Mouse (Mus musculus) erythroblast, adult 5-6 weeks (primary cell): ENCODE data around the gene Nod2. TPM values are rescaled to one million over a fixed set of nuclear protein-coding genes. Genes with fewer than 3 reads are reported as not detected.

Experiments used
- ATAC-seq: replicated peaks from 2 replicates; pipeline ENCODE4 v1.8.0; 2016; ENCODE audit warnings: moderate number of reproducible peaks, mild to moderate bottlenecking, moderate TSS enrichment, inconsistent platforms; ENCODE audit not compliant: poor library complexity, low FRiP score, severe bottlenecking
- total RNA-seq, 2 experiments: library from RNA; stranded (forward) in 1 of 2; stranded (reverse) in 1 of 2; fragments of 150-400 nt in 1 of 2; fragments of 200-764, 138-1000 nt in 1 of 2; gene quantifications; 2 replicates each; pipeline versions ENCODE4 v1.2.3 to v1.2.4; 2015 to 2017; ENCODE audit warnings: low replicate concordance in 2 of 2

The Nod2 gene
- total RNA-seq, 2 experiments from 2014 or later = 0.34 to 0.96 TPM

- no peak for ATAC-seq
Measured at GRCm38 (mm10) chr8:88670782-88671181, 23.7 kb downstream of the Nod2 start.

DNA sequence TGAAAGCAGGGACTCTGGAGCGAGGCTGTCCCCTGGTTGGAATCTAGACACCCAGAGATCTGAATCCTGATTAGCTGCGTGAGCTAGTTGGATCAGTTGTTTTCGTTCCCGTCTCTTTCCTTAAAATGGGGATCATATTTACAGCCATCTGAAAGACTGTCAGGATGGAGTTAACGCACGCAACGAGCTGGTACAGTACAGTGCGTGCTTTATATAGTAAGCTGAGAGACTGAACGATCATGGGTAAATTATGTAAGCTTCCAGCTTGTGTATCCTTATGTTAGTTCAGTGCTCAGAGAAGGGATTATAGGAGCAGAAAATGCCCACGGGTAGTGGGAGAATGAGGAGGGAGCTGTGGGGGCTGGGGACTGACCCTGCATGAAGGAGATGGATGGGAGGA lies 24.5 kb downstream of the Nod2 start:
- no peak for ATAC-seq

- ATAC-seq = no peak
Measured at GRCm38 (mm10) chr8:88673859-88674258, 26.7 kb downstream of the Nod2 start.

- no peak for ATAC-seq
Measured at GRCm38 (mm10) chr8:88675372-88676165, 28.5 kb downstream of the Nod2 start.

DNA sequence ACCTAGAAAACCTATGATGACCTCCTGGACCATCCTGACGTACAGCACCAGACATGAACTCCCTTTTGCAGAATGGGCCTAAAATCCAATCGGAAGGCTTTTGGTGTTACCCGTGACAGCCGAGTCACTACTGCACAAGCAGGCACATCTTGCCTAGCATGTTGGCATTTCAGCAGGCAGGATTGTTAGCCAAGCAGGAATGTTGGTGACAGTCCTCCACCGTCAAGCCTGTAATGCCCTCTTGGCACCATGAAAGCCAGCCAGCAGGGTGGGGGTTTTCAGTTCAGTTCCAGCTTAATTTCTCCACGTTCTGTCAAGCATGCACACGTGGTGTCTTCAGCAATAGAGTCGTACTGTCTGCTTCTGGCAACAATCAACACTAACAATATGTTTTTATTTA lies 30.0 kb downstream of the Nod2 start:
- no peak for ATAC-seq

GRCm38 (mm10) chr8:88680566-88680965 lies 33.5 kb downstream of the Nod2 start:
- ATAC-seq = no peak

- no peak for ATAC-seq
Measured at GRCm38 (mm10) chr8:88681046-88681445, 33.9 kb downstream of the Nod2 start.

DNA sequence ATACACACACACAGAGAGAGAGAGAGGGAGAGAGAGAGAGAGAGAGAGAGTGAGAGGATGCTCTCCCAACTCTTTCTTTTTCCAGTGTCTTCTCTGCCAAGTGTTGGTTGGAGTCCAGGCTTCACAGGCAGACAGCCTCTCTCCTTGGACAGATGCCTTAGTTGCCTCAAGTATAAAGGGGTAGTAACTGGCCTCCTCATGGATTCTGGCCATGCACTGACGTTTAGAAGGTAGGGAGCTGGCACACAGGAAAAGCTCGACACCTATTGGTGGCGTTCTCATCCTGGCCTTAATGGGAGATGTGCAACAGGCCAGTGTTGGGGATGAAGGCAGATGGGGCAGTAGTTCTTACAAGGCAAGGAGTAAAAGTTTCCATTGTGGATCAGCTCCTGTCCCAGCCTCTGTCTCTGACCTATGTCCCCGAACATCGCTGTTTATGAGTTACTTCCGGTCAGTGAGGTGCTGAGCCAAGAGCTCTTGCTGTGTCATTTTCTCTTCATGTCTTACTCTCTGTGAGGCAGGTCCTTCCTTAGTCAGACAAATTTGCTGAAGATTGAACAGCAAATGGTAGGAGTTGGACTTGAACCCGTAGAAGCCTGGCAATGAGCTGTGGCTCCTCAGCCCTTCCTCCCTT lies 36.7 kb downstream of the Nod2 start:
- no peak for ATAC-seq

DNA sequence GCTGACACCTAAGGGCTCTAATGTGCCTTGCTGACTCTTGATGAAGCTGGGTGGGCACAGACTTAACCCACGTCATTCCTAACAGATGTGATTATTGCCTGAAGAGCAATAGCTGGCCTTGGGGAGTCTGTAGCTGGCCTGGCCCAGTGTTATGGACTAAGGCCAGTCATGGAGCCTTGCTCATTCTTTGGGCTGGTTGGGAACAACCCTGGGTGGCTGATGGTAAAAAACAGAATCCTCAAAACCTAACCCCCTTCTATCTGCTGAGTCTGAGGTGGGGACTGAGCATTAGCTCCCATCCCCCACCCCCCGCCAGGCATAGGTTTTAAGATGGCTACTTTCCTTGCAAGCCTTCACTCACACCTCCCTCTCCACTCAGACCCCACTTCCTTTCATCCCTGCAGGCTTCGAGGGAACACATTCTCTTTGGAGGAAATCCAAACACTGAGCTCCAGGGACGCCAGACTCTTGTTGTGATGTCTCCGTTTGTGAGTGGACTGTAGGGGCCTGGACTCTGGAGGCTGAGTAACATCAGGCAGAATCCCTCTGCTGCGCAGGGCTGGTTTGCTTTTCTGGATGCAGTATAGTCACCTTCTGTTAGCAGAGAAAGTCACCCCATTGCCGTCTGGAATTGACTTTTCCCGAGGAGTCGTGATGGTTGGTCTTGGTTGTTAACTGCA lies 39.3 kb downstream of the Nod2 start:
- ATAC-seq = no peak

GRCm38 (mm10) chr8:88686906-88687235 lies 39.8 kb downstream of the Nod2 start:
- no peak for ATAC-seq

DNA sequence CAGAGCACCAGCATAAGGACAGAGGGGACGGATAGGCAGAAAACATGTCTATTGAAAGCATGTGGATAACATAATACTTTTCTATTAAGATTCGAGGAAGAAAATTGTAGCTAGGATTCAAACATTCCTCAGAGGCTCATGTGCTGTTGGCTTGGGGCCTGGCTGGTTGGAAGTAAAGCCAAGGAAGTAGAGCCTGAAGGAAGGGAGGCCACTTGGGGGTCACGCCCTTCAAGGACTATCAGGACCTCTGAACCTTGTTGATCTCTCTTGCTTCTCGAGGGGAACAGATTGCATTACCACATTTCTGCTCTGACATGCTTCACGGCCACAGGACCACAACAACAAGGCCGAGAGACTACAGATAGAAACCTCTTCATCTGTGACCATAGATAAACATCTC lies 42.0 kb downstream of the Nod2 start:
- ATAC-seq = no peak

GRCm38 (mm10) chr8:88689891-88690290 lies 42.8 kb downstream of the Nod2 start:
- ATAC-seq = no peak

DNA sequence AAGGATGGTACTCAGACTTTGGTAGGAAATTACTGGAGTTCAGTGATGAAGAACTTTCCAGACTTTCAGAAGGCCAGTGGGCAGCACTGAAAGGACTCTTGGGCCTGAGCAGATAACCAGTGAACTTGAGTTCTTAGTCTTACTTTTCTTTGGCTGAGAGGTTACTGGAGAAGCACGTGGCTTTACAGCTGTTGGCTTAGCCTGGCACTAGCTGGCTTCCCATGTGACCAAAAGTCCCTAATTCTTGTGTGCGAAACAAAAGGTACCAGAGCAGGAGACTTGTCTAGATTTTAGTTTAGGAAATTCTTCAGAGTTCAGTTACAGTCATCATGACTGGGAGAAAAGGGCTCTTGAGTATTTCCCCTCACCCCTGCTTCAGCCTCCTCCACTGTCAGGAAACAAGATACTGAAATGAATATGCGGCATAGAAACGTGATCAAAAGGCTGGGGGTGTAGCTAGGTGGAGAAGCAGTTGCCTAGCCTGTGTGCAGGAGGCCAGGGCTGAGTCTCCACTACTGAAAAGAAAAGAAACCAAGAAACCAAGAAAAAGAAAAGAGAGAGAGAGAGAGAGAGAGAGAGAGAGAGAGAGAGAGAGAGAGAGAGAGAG lies 44.3 kb downstream of the Nod2 start:
- ATAC-seq = no peak

DNA sequence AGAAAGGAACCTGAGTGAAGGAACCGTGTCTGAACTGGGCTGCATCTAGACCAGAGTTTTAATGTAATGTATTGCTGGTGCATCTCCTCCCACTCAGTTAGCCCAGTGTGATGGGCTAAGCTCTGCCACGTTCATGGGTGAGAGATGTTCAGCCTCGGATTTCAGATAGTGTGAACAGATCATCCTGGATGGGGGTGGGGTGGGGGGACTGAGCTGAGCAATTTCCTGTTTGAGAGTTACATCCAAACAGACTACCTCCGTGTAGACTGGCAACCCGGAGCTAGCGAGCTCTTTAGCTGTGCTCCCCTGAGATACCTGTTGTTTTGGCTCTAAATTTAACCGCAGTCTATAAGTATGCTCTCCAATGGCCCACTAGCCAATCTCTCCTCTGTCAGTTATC lies 44.8 kb downstream of the Nod2 start:
- ATAC-seq = no peak

- no peak for ATAC-seq
Measured at GRCm38 (mm10) chr8:88692866-88693265, 45.8 kb downstream of the Nod2 start.

GRCm38 (mm10) chr8:88693376-88693775 lies 46.3 kb downstream of the Nod2 start:
- no peak for ATAC-seq

- ATAC-seq = no peak
Measured at GRCm38 (mm10) chr8:88694291-88694690, 47.2 kb downstream of the Nod2 start.

- ATAC-seq = peak; percentile 13
Measured at GRCm38 (mm10) chr8:88696228-88696627, 49.1 kb downstream of the Nod2 start.

DNA sequence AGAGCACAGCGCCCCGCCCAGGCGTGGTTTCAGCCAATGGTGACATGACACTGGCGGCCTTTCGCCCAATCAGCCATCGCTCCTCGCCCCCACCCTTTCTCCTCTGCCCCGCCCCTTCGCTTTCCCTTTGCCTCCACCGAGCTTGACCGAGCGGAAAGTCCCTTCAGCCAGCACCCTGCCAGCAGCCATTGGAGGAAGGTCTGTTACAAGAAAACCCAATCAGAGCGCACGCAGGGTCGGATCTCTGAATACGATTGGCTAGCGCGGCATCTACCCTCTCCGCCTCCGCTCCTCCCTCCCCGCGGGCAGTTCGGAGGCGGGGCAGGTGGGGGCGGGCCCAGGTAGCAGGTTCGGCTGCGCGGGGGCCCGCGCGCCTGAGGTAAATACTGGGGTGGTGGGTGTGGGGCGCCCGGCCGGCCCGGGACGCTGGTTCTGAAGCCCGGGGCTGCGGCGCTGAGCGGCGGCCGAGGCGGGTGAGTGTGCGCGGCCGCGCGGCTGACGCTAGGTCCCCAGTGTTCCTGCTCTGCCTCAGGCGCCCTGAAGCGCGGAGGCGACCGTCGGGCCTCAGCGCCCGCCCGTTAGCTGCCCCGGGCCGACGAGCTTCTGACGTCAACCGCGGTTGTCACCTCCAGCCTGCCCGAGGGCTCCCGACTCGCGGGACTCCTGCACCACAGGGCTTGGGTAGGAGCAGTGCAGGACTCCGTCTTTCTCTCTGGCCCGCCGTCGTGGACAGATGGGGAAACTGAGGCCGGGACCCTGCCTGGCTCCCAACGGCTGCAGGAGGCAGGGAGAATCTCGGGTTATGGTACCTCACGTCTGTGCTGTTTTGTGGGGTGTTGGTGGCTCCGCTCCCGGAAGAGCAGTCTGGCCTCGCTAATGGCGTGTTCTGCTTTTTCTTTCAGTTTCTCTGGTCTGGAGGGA lies 49.9 kb downstream of the Nod2 start, which contains the start of gene Cyld:
Cyld (plus strand) TSS at position 308 of the 921 bp plus-strand sequence.
- peak; percentile 98 for ATAC-seq

GRCm38 (mm10) chr8:88697642-88698031 lies 50.5 kb downstream of the Nod2 start:
- no peak for ATAC-seq
